Mouse (Mus musculus) small intestine, adult 2 months (tissue): ENCODE results near the gene Tmcc2. TPM values are rescaled to one million over a fixed set of nuclear protein-coding genes. Genes with fewer than 3 reads are reported as not detected.

ENCODE experiments used
- H3K27ac ChIP-seq: fragments of 200-500 bp; 2 replicates; pipeline ENCODE4 v1.5.1; 2012; ENCODE audit warnings: low read depth, low read length, control low read depth, inconsistent platforms; ENCODE audit not compliant: insufficient read depth
- H3K27me3 ChIP-seq: fragments of 200-500 bp; 2 replicates; pipeline ENCODE4 v1.6.1; 2012; ENCODE audit warnings: mild to moderate bottlenecking, moderate library complexity, low read length, inconsistent platforms; ENCODE audit not compliant: control insufficient read depth, insufficient read depth
- H3K36me3 ChIP-seq: fragments of 200-500 bp; 2 replicates; pipeline ENCODE4 v1.6.1; 2012; ENCODE audit warnings: mild to moderate bottlenecking, low read length, control low read depth, inconsistent platforms; ENCODE audit not compliant: control insufficient read depth, insufficient read depth
- H3K4me1 ChIP-seq: fragments of 200-500 bp; 2 replicates; pipeline ENCODE4 v1.6.1; 2012; ENCODE audit warnings: low read length, inconsistent platforms, mixed read lengths; ENCODE audit not compliant: control insufficient read depth, insufficient read depth, insufficient read length
- H3K4me3 ChIP-seq: fragments of 200-500 bp; 2 replicates; pipeline ENCODE4 v1.5.1; 2012; ENCODE audit warnings: low read depth, mild to moderate bottlenecking, control low read depth, inconsistent platforms, low read length, moderate library complexity
- CTCF ChIP-seq: fragments of 200-500 bp; IDR thresholded peaks from 2 replicates; pipeline ENCODE4 v1.5.1; 2012; ENCODE audit warnings: low read depth, mild to moderate bottlenecking, control low read depth, inconsistent platforms, low read length, moderate library complexity, mixed read lengths; ENCODE audit not compliant: insufficient replicate concordance, insufficient read length; ENCODE audit errors: extremely low read depth
- POLR2A ChIP-seq: fragments of 200-500 bp; IDR thresholded peaks from 2 replicates; pipeline ENCODE4 v1.6.1; 2012; ENCODE audit warnings: low read depth, mild to moderate bottlenecking, control low read depth, inconsistent platforms, low read length, moderate library complexity
- WGBS: fragments of 180-500 bp; shearing (Covaris S2); methylation state at CpG from one replicate; pipeline ENCODE4 v1.1.7; 2018; 5-methylcytosine and 5-hydroxymethylcytosine counted together
- polyA plus RNA-seq: library from polyadenylated mRNA; depleted of rRNA; stranded (reverse); fragments of >200 nt; gene quantifications from 2 replicates; pipeline ENCODE4 v1.2.3, GENCODE M21; 2012

Tmcc2 gene
- polyA plus RNA-seq, 1 experiment: 3.8 TPM

GRCm38 (mm10) chr1:132374140-132374872 lies 16.8 kb downstream of the Tmcc2 start:
- 26% methylated on average over 5 of the region's 5 CpGs for WGBS
- no peaks in the 10 kb centered on the region for H3K27me3 ChIP-seq
- no peak overlapping the region for H3K4me3 ChIP-seq
- peaks cover 6% of the 10 kb centered on the region for H3K4me1 ChIP-seq
- no peaks in the 10 kb centered on the region for H3K36me3 ChIP-seq
- TF ChIP-seq POLR2A (no peak), CTCF (no peak)
- no peak overlapping the region for H3K27ac ChIP-seq

- no peaks in the 10 kb centered on the region for H3K36me3 ChIP-seq
- no peak for TF ChIP-seq POLR2A
- TF ChIP-seq CTCF: no peak
- 76% methylated on average over 6 of the region's 6 CpGs for WGBS
- H3K4me1 ChIP-seq: peaks cover 6% of the 10 kb centered on the region
- no peak overlapping the region for H3K27ac ChIP-seq
- H3K4me3 ChIP-seq: no peak overlapping the region
- no peaks in the 10 kb centered on the region for H3K27me3 ChIP-seq
Measured at GRCm38 (mm10) chr1:132372896-132373534, 18.1 kb downstream of the Tmcc2 start.

- no peaks in the 10 kb centered on the region for H3K36me3 ChIP-seq
- 0 out of 2 replicates have a peak, but pooled peaks cover 2% of the 10 kb centered on the region for H3K27me3 ChIP-seq
- H3K27ac ChIP-seq: no peak overlapping the region
- TF ChIP-seq POLR2A (no peak), CTCF (no peak)
- 70% methylated on average over 5 of the region's 5 CpGs for WGBS
- no peak overlapping the region for H3K4me3 ChIP-seq
- peaks cover 6% of the 10 kb centered on the region for H3K4me1 ChIP-seq
Measured at GRCm38 (mm10) chr1:132372354-132372753, 18.7 kb downstream of the Tmcc2 start.

GRCm38 (mm10) chr1:132371298-132372081 lies 19.6 kb downstream of the Tmcc2 start:
- no peak overlapping the region for H3K4me3 ChIP-seq
- H3K27me3 ChIP-seq: 0 out of 2 replicates have a peak, but pooled peaks cover 2% of the 10 kb centered on the region
- H3K4me1 ChIP-seq: peaks cover 2% of the 10 kb centered on the region
- H3K27ac ChIP-seq: 0 out of 2 replicates have a peak overlapping the region, but pooled peaks have one; percentile 21
- TF ChIP-seq POLR2A: no peak
- no peak for TF ChIP-seq CTCF
- WGBS: 62% methylated on average over 8 of the region's 8 CpGs
- no peaks in the 10 kb centered on the region for H3K36me3 ChIP-seq

GRCm38 (mm10) chr1:132370681-132371173 lies 20.4 kb downstream of the Tmcc2 start:
- WGBS: 74% methylated on average over 9 of the region's 9 CpGs
- no peaks in the 10 kb centered on the region for H3K36me3 ChIP-seq
- 0 out of 2 replicates have a peak, but pooled peaks cover 2% of the 10 kb centered on the region for H3K27me3 ChIP-seq
- no peak overlapping the region for H3K4me3 ChIP-seq
- 0 out of 2 replicates have a peak overlapping the region, but pooled peaks have one; percentile 59 for H3K27ac ChIP-seq
- H3K4me1 ChIP-seq: peaks cover 2% of the 10 kb centered on the region
- TF ChIP-seq CTCF (no peak), POLR2A (no peak)

- Histone ChIP-seq H3K27me3 (0 out of 2 replicates have a peak, but pooled peaks cover 2% of the 10 kb centered on the region), H3K4me3 (no peak overlapping the region), H3K36me3 (no peaks in the 10 kb centered on the region), H3K4me1 (peaks cover 2% of the 10 kb centered on the region; the same call in 1 of the 2 replicates), H3K27ac (no peak overlapping the region)
- TF ChIP-seq POLR2A: no peak
- TF ChIP-seq CTCF: peak; percentile 80
- WGBS: 25% methylated on average over 7 of the region's 7 CpGs
Measured at GRCm38 (mm10) chr1:132367692-132368506, 23.2 kb downstream of the Tmcc2 start.
